Mouse (Mus musculus): ENCODE results near the gene Nle1. TPM values are rescaled to one million over a fixed set of nuclear protein-coding genes. Genes with fewer than 3 reads are reported as not detected.

Gene Nle1
- total and polyA plus RNA-seq, 3 experiments = 97.3 to 103 TPM; not detected in 1

GRCm38 (mm10) chr11:82897478-82897877 lies 10.7 kb downstream of the Nle1 start:
- H3K4me3 ChIP-seq (ENCODE audit: control insufficient read depth in 1 of 2, insufficient read depth in 1 of 2, low read depth in 2 of 2, low read length in 2 of 2) = no peak overlapping the region
- H3K36me3 ChIP-seq (ENCODE audit: control insufficient read depth in 1 of 2, insufficient read depth in 2 of 2, low read length in 2 of 2) = peaks cover 0 to 2% of the 10 kb centered on the region in 2 experiments; a peak in 1 of 4 replicates
- no peaks in the 10 kb centered on the region for H3K27me3 ChIP-seq (ENCODE audit: control insufficient read depth in 1 of 2, insufficient read depth in 2 of 2, low read length in 2 of 2)
- TF ChIP-seq CHD2 (IDR thresholded peaks at IDR 0.05; ENCODE audit: low read length) (no peak), USF2 (IDR thresholded peaks at IDR 0.05; ENCODE audit: borderline replicate concordance in 1 of 2, insufficient read depth in 1 of 2, low read depth in 1 of 2, low read length in 2 of 2) (no peak), ELF1 (IDR thresholded peaks at IDR 0.05; ENCODE audit: low read depth, low read length) (no peak), MAX (IDR thresholded peaks at IDR 0.05; ENCODE audit: low read length) (no peak), NRF1 (IDR thresholded peaks at IDR 0.05; ENCODE audit: insufficient read depth, low read depth, low read length, poor library complexity, severe bottlenecking) (no peak), ZNF384 (IDR thresholded peaks at IDR 0.05; ENCODE audit: low read depth, low read length) (no peak), ZMIZ1 (IDR thresholded peaks at IDR 0.05; ENCODE audit: low read depth, low read length) (no peak), POLR2AphosphoS5 (IDR thresholded peaks at IDR 0.05; ENCODE audit: borderline replicate concordance, low read depth, low read length) (no peak), GATA1 (IDR thresholded peaks at IDR 0.05; ENCODE audit: low read depth, low read length) (no peak), SMC3 (IDR thresholded peaks at IDR 0.05; ENCODE audit: low read depth, low read length) (no peak), MYC (IDR thresholded peaks at IDR 0.05; ENCODE audit: low read depth, low read length) (no peak), TBP (IDR thresholded peaks at IDR 0.05; ENCODE audit: low read depth, low read length) (no peak), CHD1 (IDR thresholded peaks at IDR 0.05; ENCODE audit: low read depth, low read length) (no peak), TAL1 (IDR thresholded peaks at IDR 0.05; ENCODE audit: low read length) (no peak), KAT2A (conservative IDR thresholded peaks at IDR 0.05; ENCODE audit: low read depth, low read length) (no peak), JUND (IDR thresholded peaks at IDR 0.05; ENCODE audit: low read depth, low read length) (no peak), RCOR1 (IDR thresholded peaks at IDR 0.05; ENCODE audit: low read depth, low read length) (no peak), MYB (IDR thresholded peaks at IDR 0.05; ENCODE audit: low read depth, low read length) (no peak)
- no peaks in the 10 kb centered on the region for H3K79me2 ChIP-seq (ENCODE audit: control insufficient read depth, insufficient read depth, low read length, poor library complexity)
- no peak overlapping the region for H3K9ac ChIP-seq (ENCODE audit: control insufficient read depth, low read depth, low read length, poor library complexity, severe bottlenecking)
- no peaks in the 10 kb centered on the region for H3K4me1 ChIP-seq (ENCODE audit: control insufficient read depth in 1 of 2, insufficient read depth in 2 of 2, low read length in 2 of 2)
- no peak for DNase-seq (ENCODE audit: low read depth, low spot score)
- no peaks in the 10 kb centered on the region for H3K9me3 ChIP-seq (replicated peaks; ENCODE audit: insufficient read depth, low read length)
- H3K27ac ChIP-seq (ENCODE audit: control insufficient read depth, low read depth, low read length) = no peak overlapping the region

GRCm38 (mm10) chr11:82891936-82892335 lies 16.3 kb downstream of the Nle1 start, which contains the start of gene Fndc8:
Gene Fndc8 (plus strand): TSS chr11:82892124.
- H3K4me3 ChIP-seq (ENCODE audit: control insufficient read depth in 1 of 2, insufficient read depth in 1 of 2, low read depth in 2 of 2, low read length in 2 of 2) = no peak within 1 kb of the TSS
- TF ChIP-seq TBP (IDR thresholded peaks at IDR 0.05; ENCODE audit: low read depth, low read length) = no peak
- TF ChIP-seq USF1 (IDR thresholded peaks at IDR 0.05; ENCODE audit: low read depth, low read length) = no peak
- no peak for TF ChIP-seq MAZ (IDR thresholded peaks at IDR 0.05; ENCODE audit: low read depth, low read length)
- TF ChIP-seq RAD21 (IDR thresholded peaks at IDR 0.05; ENCODE audit: low read depth, low read length) = no peak
- TF ChIP-seq E2F4 (IDR thresholded peaks at IDR 0.05; ENCODE audit: borderline replicate concordance, low read depth, low read length) = no peak
- TF ChIP-seq TCF12 (IDR thresholded peaks at IDR 0.05; ENCODE audit: low read depth, low read length) = no peak
- no peak for TF ChIP-seq MXI1 (IDR thresholded peaks at IDR 0.05; ENCODE audit: low read depth, low read length)
- TF ChIP-seq GABPA (IDR thresholded peaks at IDR 0.05; ENCODE audit: low read depth, low read length) = no peak
- no peak for TF ChIP-seq ELF1 (IDR thresholded peaks at IDR 0.05; ENCODE audit: low read depth, low read length)
- TF ChIP-seq POLR2AphosphoS5 (IDR thresholded peaks at IDR 0.05; ENCODE audit: borderline replicate concordance, low read depth, low read length) = no peak
- TF ChIP-seq CTCF (IDR thresholded peaks at IDR 0.05 in 2 of 3, conservative IDR thresholded peaks at IDR 0.05 in 1 of 3; ENCODE audit: control insufficient read depth in 1 of 3, insufficient read depth in 1 of 3, low read depth in 2 of 3, low read length in 3 of 3, poor library complexity in 1 of 3, severe bottlenecking in 1 of 3) = no peak
- TF ChIP-seq GATA1 (IDR thresholded peaks at IDR 0.05; ENCODE audit: low read depth, low read length) = no peak
- TF ChIP-seq MYC (IDR thresholded peaks at IDR 0.05; ENCODE audit: low read depth, low read length) = no peak
- no peak for TF ChIP-seq MAX (IDR thresholded peaks at IDR 0.05; ENCODE audit: low read length)
- no peak for TF ChIP-seq RCOR1 (IDR thresholded peaks at IDR 0.05; ENCODE audit: low read depth, low read length)
- TF ChIP-seq NRF1 (IDR thresholded peaks at IDR 0.05; ENCODE audit: insufficient read depth, low read depth, low read length, poor library complexity, severe bottlenecking) = no peak
- TF ChIP-seq NELFE (IDR thresholded peaks at IDR 0.05; ENCODE audit: low read depth, low read length) = no peak
- H3K27me3 ChIP-seq (ENCODE audit: control insufficient read depth in 1 of 2, insufficient read depth in 2 of 2, low read length in 2 of 2) = no peaks in the 10 kb centered on the region
- H3K4me1 ChIP-seq (ENCODE audit: control insufficient read depth in 1 of 2, insufficient read depth in 2 of 2, low read length in 2 of 2) = peaks cover 6 to 10% of the 10 kb centered on the region in 2 experiments; a peak in 3 of 4 replicates
- peaks cover 0 to 8% of the 10 kb centered on the region in 2 experiments; a peak in 2 of 4 replicates for H3K36me3 ChIP-seq (ENCODE audit: control insufficient read depth in 1 of 2, insufficient read depth in 2 of 2, low read length in 2 of 2)
- H3K9me3 ChIP-seq (replicated peaks; ENCODE audit: insufficient read depth, low read length) = no peaks in the 10 kb centered on the region
- H3K9ac ChIP-seq (ENCODE audit: control insufficient read depth, low read depth, low read length, poor library complexity, severe bottlenecking) = no peak within 1 kb of the TSS
- no peak within 1 kb of the TSS for H3K27ac ChIP-seq (ENCODE audit: control insufficient read depth, low read depth, low read length)
- H3K79me2 ChIP-seq (ENCODE audit: control insufficient read depth, insufficient read depth, low read length, poor library complexity) = peaks cover 9% of the 10 kb centered on the region
- DNase-seq (ENCODE audit: low read depth, low spot score) = no peak

Measured in MEL (cell line).